Mouse (Mus musculus) liver, adult (tissue): ENCODE measurements around the gene Rpa2.

Experiments used
- GATA4 ChIP-seq: IDR thresholded peaks from 2 replicates; pipeline ENCODE4 v1.6.1; 2014; ENCODE audit warnings: mild to moderate bottlenecking, low read length; ENCODE audit not compliant: insufficient replicate concordance

Gene Rpa2

DNA sequence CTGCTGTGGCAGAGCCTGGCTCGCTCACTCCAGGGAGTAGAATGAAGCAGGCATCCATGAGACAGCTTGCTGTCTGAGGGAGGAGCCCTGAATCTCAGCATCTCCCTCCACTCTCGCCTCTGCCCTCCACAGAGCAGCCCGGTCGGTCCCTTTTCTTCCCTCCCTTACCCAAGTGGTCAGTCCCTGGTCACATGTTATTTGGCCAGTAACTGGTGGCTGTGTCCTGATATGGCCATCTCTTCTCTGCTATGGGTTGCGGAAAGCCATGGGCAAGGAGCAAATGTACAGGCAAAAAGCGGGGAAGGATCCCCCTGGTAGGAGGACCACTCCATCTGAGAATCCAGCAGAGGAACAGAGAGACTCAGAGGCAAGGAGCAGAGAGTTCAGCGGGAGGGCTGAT lies 27.0 kb downstream of the Rpa2 start:
- no peak for TF ChIP-seq GATA4

DNA sequence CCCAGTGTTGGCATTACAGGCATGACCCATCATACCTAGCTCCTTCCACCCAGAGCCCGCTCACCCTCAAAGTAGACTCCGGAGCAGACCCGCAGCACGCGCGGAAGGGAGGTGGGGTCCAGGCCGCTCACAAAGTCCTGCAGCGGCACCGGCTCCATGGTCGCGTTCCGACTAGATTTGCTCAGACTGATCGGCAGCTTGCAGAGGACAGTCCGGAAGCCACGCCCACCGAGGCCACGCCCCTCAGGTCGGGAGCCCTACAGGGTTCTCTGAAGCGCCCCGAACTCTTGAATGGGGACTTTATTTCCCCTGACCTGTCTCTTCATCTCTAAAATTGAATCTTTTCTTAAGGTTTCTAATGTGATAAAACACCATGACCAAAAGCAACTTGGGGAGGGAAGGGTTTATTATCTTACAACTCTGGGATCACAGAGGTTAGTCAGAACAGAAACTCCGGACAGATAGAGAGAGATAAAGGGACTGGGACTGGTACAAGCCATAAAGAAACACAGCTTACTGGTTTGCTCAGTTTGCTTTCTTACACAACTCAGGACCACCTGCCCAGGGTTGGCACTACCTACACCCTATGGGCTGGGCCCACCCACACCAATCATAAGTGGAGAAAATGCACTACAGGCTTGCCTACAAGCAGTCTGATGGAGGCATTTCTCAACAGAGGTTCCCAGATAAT lies 28.2 kb downstream of the Rpa2 start, which contains the start of gene Themis2:
Gene Themis2 (minus strand): TSS at position 192 of the 691 bp plus-strand sequence.
- TF ChIP-seq GATA4: no peak

- TF ChIP-seq GATA4: no peak
Measured at GRCm38 (mm10) chr4:132797461-132797860, 29.3 kb downstream of the Rpa2 start.

DNA sequence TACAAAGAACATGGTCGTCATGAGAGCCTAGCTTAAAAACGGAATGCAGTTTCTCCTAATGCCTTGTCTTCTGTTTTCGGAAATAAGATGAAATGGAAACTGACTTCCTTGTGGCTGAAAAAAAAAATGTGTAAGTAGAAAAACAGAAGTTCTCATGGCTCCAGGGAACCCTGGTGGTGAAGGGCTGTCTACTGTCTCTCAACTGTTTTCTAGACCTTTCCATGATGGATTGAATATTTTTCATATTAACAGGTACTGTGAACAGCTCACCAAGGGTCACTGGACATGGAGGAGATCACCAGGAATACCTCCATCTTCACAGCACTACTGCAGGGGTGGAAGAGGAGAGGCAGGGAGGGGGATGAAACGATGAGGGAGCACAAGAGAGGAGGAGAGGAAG lies 29.9 kb downstream of the Rpa2 start:
- TF ChIP-seq GATA4: no peak

- no peak for TF ChIP-seq GATA4
Measured at GRCm38 (mm10) chr4:132799845-132800244, 31.7 kb downstream of the Rpa2 start.

GRCm38 (mm10) chr4:132801176-132802077 lies 33.3 kb downstream of the Rpa2 start:
- no peak for TF ChIP-seq GATA4

- TF ChIP-seq GATA4: no peak
Measured at GRCm38 (mm10) chr4:132802171-132802637, 34.1 kb downstream of the Rpa2 start.

- no peak for TF ChIP-seq GATA4
Measured at GRCm38 (mm10) chr4:132803212-132803611, 35.1 kb downstream of the Rpa2 start.

DNA sequence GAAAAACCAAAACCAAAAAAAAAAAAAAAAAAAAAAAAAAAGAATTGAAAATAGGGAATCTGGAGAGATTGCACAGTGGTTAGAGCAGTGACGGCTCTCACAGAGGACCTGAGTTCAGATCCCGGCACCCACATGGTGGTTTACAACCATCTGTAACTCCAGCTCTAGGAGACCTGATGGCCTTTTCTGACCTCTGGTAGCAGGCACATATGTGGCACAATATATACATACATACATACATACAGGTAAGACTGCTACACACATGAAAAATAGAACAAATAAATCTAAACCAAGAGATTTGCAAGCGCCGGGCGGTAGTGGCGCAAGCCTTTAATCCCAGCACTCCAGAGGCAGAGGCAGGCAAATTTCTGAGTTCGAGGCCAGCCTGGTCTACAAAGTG lies 35.7 kb downstream of the Rpa2 start:
- TF ChIP-seq GATA4: no peak

- no peak for TF ChIP-seq GATA4
Measured at GRCm38 (mm10) chr4:132804331-132804730, 36.2 kb downstream of the Rpa2 start.

DNA sequence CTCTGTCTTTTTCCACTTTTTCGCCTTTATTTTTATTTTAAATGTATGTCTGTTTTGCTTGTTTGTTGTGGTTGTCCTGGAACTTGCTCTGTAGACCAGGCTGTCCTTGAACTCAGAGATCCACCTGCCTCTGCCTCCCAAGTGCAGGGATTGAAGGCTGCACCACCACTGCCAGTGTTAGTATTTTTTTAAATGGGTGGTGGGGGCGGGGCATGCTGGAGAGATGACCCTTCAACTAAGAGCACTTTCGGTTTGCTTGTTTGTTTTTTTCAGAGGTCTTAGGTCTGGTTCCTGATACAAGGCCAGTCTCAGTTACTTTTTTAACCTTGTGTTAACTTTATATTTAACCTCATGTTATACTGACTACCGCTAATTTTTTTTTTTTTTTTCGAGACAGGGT lies 37.0 kb downstream of the Rpa2 start:
- TF ChIP-seq GATA4: no peak

DNA sequence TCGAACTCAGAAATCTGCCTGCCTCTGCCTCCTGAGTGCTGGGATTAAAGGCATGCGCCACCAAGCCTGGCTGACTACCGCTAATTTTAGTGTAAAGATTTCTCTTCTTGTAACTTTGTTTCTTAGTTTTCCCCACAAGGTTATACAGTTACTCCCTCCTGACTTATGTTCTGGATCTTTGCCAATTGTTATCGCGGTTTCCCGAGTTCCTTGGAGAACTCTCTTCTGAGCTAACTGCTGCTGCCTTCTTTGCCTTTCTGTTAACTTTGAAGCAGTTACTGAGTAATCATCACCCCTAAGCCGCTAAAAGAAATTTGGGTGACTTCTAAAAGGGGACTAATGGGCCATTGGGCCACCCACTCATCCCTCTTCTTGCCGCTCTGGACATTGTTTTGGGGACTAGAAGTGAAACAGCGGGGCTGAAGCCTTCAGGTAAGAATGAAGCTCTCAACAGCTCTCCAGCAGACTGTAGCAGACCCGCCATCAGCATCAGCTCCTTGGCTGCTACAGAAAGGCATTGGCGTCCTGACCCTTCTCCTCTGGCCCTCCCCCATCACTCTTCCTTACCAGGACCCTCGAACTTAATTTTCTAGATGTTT lies 37.6 kb downstream of the Rpa2 start:
- no peak for TF ChIP-seq GATA4

DNA sequence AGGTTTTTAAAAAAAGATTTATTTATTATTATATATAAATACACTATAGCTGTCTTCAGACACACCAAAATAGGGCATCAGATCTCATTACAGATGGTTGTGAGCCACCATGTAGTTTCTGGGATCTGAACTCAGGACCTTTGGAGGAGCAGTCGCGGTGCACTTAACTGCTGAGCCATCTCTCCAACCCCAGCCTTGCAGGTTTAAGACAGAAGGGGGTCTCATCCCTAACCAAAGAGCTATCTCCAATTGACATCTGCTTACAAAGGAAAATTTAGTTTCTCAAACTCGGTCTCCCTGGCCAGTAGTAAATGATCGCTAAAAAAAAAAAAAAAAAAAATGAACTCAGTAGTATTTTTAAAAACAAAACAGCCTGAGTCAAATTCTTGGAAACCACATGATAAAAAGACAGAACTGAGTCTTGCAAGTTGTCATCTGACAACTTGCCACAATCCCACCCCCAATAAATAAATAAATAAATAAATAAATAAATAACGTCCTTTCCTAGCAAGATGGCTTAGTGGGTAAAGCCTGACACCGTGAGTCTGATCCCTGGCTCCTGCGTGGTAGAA lies 38.6 kb downstream of the Rpa2 start:
- no peak for TF ChIP-seq GATA4

DNA sequence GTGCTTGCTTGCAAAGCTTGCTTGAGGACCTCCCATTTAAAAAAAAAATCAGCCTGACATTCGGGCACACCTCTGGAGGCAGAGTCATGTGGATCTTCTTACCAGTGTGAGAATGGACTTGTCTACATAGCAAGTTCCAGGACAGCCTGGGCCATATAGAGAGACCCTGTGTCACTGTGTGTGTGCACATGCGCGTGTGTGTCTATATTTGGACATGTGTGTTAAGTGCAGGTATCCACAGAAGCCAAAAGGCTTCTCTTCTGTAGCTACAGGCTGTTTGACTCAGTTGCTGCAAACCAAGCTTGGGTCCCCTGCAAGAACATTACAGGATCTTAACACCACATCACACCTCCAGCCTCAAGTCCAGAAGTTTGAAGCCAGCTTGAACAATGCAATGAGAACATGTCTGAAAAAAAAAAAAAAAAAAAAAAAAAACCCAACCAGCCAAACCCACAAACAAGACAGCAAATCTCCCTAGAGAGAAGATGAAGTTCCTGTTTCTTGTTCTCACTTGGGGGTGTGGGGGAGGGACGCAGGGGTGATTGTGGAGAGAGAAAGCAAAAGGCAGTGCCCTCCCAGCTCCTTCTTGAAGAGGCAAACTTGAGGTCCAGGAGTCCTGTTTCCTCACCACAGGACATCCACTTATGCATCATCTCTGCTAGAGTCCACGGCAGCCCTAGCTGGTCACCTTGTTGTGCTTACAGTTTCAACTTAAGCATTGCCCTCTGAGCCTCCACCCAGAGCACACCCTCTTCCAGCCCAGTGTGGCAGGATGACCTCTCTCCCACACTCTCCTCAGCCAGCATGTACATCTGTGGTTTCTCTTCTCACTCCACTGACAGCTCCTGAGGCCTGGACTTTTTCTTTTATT lies 39.9 kb downstream of the Rpa2 start:
- no peak for TF ChIP-seq GATA4
